Mouse (Mus musculus) forebrain, embryonic 10.5 days (tissue): ENCODE data around the gene Cmbl. TPM values are rescaled to one million over a fixed set of nuclear protein-coding genes. Genes with fewer than 3 reads are reported as not detected.

Experiments
- DNase-seq: peaks from one replicate; pipeline ENCODE4 v3.0.0-alpha.2; 2017; ENCODE audit warnings: low spot score; ENCODE audit errors: extremely low spot score
- H3K27ac ChIP-seq: fragments of 300-500 bp; sonication (generic); 2 replicates; pipeline ENCODE4 v1.5.1; 2016; ENCODE audit warnings: mild to moderate bottlenecking
- H3K27me3 ChIP-seq: fragments of 300-500 bp; sonication (generic); 2 replicates; pipeline ENCODE4 v1.6.1; 2016; ENCODE audit warnings: mild to moderate bottlenecking; ENCODE audit not compliant: poor library complexity, severe bottlenecking
- H3K36me3 ChIP-seq: fragments of 300-500 bp; sonication (generic); replicated peaks from 2 replicates; pipeline ENCODE4 v1.6.1; 2016; ENCODE audit warnings: mild to moderate bottlenecking, moderate library complexity
- H3K4me1 ChIP-seq: fragments of 300-500 bp; sonication (generic); 2 replicates; pipeline ENCODE4 v1.6.1; 2016
- H3K4me3 ChIP-seq: fragments of 300-500 bp; sonication (generic); 2 replicates; pipeline ENCODE4 v1.5.1; 2016; ENCODE audit warnings: mild to moderate bottlenecking, moderate library complexity
- H3K9me3 ChIP-seq: fragments of 300-500 bp; sonication (generic); 2 replicates; pipeline ENCODE4 v1.6.1; 2016; ENCODE audit warnings: mild to moderate bottlenecking, moderate library complexity
- WGBS: fragments of 180-500 bp; shearing (Covaris S2); methylation state at CpG from one replicate; pipeline ENCODE4 v1.1.7; 2016; 5-methylcytosine and 5-hydroxymethylcytosine counted together
- polyA plus RNA-seq: library from polyadenylated mRNA; unstranded; fragments of >200 nt; fragmentation: Nextera tagmentation; extraction: Ambion mirVana; gene quantifications from 2 replicates; pipeline ENCODE4 v1.2.1, GENCODE M21; 2016

Gene Cmbl
- polyA plus RNA-seq, 1 experiment from 2014 or later = 1.9 TPM

DNA sequence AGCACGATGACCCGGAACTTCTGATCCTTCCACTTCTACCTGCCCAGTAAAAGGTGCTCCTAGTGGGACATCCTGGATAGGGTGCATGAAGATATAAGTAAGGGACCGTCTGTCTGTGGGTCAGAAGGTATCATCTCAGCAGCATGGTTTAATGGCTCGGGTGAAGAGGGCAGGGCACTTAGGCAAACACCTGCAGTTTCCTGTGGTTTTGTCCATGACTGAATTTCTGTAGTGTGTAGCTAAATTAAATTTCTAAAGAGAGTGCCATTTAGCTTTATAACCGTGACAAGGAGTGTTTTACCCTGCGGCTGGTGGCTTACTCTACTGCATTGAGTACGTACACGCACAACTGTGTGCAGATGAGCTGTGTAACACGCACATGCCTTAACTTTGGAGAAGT is 52.1 kb downstream of the Cmbl start:
- 95% methylated on average over 9 of the region's 9 CpGs for WGBS
- Histone ChIP-seq H3K9me3 (no peaks in the 10 kb centered on the region), H3K27ac (no peak overlapping the region), H3K4me1 (no peaks in the 10 kb centered on the region), H3K27me3 (no peaks in the 10 kb centered on the region), H3K4me3 (no peak overlapping the region), H3K36me3 (peaks cover 71% of the 10 kb centered on the region)
- no peak for DNase-seq

DNA sequence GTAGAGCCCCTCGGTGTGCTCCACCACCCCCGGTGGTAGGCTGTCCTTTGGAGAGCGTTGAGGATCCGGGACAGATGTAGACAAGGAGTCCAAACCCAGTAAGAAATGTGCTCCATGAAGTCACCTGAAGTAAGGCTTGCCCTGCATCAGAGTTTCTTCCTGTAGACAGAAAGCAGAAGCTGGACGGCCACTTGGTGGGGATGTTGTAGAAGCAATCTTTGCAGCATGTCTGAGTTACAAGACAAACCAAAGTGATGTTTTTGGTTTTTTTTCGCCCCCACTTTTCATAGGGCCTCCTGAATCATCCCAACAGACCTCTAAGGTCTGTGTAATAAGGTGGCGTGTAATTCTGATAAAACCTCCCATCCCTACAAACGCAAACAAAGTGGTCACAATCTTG is 54.3 kb downstream of the Cmbl start:
- DNase-seq = no peak
- H3K36me3 ChIP-seq = peaks cover 75% of the 10 kb centered on the region
- H3K9me3 ChIP-seq = no peaks in the 10 kb centered on the region
- no peaks in the 10 kb centered on the region for H3K27me3 ChIP-seq
- H3K4me1 ChIP-seq = no peaks in the 10 kb centered on the region
- no peak overlapping the region for H3K27ac ChIP-seq
- 95% methylated on average over 8 of the region's 8 CpGs for WGBS
- H3K4me3 ChIP-seq = no peak overlapping the region

DNA sequence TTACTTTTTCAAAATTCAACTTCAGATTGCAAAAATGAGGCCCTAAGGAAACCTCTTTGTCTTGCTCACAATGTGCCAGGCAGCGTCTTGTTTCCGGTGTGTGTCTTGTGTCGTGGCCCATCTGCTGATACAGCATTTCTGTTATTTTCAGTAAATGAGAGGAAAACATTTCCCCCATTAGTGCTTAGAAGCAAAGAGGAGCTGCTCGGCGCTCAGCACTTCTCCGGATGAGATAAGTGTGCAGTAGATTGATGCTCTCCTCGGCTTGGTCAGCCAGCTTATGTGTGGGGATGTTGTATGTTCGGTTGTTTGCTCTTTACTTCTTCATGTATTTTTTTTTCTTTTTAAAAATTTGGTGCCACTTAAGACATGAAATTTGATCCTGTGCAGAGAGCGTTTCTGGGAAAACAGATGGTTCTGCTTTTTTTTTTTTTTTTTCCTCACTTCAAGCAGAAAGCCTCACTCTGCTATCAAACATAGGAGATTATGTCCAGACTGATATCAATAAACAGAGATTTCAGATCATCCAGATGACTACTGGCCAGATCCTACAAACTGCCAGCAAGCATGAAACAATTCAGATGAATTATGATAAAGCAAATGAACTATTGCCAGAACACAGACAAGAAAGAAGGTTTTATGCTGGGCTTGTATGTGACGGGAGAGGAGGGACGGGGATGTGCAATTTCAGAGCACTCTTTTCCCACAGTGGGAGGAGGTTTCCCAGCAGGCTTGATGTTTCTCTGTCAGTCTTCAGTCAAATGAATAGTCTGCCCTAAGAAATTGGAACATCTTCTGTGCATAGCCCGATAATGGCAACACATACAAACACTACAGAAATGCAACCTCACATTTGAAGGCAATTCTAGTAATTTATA is 62.3 kb downstream of the Cmbl start:
- no peak overlapping the region for H3K4me3 ChIP-seq
- peaks cover 27% of the 10 kb centered on the region for H3K4me1 ChIP-seq
- no peaks in the 10 kb centered on the region for H3K27me3 ChIP-seq
- H3K27ac ChIP-seq = peak overlapping the region; percentile 26; the same call in 1 of the 2 replicates
- 71% methylated on average over 12 of the region's 12 CpGs for WGBS
- no peaks in the 10 kb centered on the region for H3K9me3 ChIP-seq
- DNase-seq = no peak
- peaks cover 15% of the 10 kb centered on the region for H3K36me3 ChIP-seq

DNA sequence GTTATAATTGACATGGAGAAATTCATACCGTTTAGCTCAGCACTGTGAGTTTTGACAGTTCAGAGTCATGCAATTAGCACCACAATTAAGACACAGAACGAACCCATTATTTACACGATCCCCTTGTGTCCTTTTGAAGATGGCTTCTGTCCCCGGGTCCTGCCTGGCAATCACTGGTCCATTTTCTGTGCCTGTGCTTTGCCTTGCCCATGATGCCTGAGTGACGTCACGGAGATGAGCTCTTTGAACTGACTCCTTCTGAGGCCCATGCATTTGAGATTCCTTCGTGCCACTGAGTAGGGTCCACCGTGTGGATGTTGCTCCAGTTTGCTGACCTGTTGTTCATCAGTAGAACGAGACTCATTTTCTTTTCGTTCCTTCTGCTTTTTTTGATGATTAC is 63.0 kb downstream of the Cmbl start:
- no peak for DNase-seq
- peaks cover 10% of the 10 kb centered on the region; the same call in 1 of the 2 replicates for H3K36me3 ChIP-seq
- WGBS = 79% methylated on average over 10 of the region's 10 CpGs
- no peaks in the 10 kb centered on the region for H3K27me3 ChIP-seq
- H3K4me1 ChIP-seq = peaks cover 27% of the 10 kb centered on the region
- H3K4me3 ChIP-seq = no peak overlapping the region
- H3K27ac ChIP-seq = no peak overlapping the region
- no peaks in the 10 kb centered on the region for H3K9me3 ChIP-seq

DNA sequence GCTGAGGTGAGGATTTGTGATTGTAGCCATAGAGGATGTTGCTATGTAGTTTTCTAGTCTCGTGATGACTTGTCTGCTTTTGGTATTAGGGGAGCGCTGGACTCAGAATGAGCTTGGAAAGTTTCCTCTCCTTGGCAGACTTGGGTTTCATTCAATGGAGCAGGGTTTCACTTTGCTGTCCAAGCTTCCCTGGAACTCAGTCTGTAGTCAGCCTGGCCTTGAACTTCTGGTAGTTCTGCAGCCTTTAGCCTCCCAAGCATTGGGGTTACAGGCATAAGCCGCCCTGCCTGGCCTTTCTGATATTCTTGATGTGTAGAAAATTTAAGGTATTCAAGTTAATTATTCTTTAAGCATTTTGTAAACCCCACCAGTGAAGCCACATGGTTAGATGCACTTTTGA is 64.4 kb downstream of the Cmbl start:
- Histone ChIP-seq H3K36me3 (no peaks in the 10 kb centered on the region), H3K27me3 (no peaks in the 10 kb centered on the region), H3K27ac (no peak overlapping the region), H3K4me3 (no peak overlapping the region), H3K4me1 (peaks cover 27% of the 10 kb centered on the region), H3K9me3 (no peaks in the 10 kb centered on the region)
- no peak for DNase-seq
- WGBS = 94% methylated on average over 3 of the region's 3 CpGs

DNA sequence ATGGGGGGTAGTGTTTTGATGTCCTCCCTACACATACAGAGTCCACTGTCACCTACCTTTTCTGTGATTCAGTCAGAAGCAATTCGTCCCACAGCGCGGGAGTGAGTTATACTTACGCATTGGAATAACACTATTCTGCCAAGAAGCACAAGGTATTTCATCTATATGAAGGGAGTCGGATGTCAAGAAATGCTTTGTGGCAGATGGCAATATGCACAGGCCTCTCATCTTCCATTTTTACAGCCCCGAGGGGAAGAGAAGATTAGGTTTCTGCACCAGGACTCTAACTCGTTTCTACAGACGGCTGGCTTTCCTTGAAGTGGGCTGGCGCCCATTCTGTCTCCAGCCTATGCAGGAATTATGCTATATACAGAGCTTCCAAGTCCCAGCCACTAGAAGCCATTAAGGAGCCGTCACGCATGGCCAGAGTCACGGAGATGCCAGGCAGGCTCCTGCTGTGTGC is 66.2 kb downstream of the Cmbl start:
- H3K27ac ChIP-seq = no peak overlapping the region
- 78% methylated on average over 12 of the region's 12 CpGs for WGBS
- DNase-seq = no peak

DNA sequence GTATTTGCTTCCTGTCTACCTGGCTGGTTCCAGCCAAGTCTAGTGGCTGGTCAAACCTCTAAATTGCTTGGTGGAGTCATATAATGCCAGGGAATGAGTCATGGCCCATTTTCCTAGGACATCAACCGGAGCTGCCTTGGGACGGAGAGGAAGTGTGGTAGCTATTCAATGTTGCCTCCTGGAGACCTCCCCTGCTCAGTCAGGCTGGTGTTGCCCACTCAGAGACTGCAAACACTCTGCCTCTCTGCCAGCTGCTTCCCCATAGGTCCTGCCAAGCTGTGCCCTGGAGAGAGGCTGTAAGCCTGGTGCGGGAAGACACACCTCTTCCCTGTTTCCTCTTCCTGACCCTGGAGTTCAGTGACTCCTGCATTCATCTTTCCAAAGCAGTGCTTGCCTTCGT is 67.3 kb downstream of the Cmbl start:
- Histone ChIP-seq H3K27ac (no peak overlapping the region), H3K4me1 (peaks cover 20% of the 10 kb centered on the region), H3K36me3 (no peaks in the 10 kb centered on the region), H3K4me3 (no peak overlapping the region), H3K27me3 (no peaks in the 10 kb centered on the region), H3K9me3 (no peaks in the 10 kb centered on the region)
- 92% methylated on average over 4 of the region's 4 CpGs for WGBS
- no peak for DNase-seq

More for the DNA sequence above, 66.2 kb downstream of the Cmbl start:
- Histone ChIP-seq H3K27me3 (no peaks in the 10 kb centered on the region), H3K4me3 (no peak overlapping the region), H3K36me3 (no peaks in the 10 kb centered on the region), H3K9me3 (no peaks in the 10 kb centered on the region), H3K4me1 (peaks cover 27% of the 10 kb centered on the region)

DNA sequence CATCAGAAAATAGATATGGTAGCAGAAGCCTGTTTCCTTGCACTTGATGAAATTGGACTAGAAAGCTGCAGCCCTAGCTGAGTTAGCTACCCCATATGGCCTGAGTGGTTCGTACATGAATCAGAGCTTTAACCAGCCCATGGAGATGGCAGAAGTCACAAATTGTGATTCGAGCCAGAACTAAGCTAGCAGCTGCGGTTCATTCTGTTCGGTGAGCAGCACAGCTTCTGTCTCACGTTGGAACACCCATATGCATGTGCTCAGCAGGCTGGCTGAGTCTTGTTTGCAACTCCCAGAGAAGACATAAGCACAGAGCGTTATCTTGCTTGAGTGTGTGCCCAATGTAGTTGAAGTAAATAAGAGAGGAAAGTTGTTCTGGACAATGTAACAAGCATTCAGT is 69.4 kb downstream of the Cmbl start:
- no peaks in the 10 kb centered on the region for H3K36me3 ChIP-seq
- 94% methylated on average over 6 of the region's 6 CpGs for WGBS
- H3K4me1 ChIP-seq = peaks cover 9% of the 10 kb centered on the region
- H3K27ac ChIP-seq = no peak overlapping the region
- H3K27me3 ChIP-seq = no peaks in the 10 kb centered on the region
- H3K4me3 ChIP-seq = no peak overlapping the region
- DNase-seq = no peak
- H3K9me3 ChIP-seq = no peaks in the 10 kb centered on the region

DNA sequence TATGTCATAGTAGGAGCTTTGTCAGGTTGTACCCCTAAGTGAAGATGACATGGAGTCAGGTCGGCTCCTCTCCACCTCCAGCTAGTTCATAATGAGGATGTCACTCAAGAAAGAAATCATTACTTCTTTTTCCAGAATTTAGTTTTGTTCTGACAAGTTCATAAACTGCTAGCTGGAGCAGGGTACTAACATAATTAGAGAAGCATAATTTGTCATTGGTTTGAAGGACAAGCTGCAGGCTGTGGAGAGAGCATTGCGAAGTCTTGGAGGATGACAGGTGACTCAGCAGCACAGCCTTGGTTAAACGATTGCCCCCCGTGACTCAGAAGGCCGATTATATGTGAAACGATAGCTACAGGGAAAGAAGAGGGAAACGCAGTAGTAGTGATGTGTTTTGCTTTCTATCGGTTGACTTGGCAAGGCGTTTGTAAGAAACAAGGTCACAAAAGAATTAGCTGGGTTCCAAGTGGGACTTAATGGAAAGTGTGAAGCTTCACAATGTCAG is 71.0 kb downstream of the Cmbl start:
- Histone ChIP-seq H3K9me3 (no peaks in the 10 kb centered on the region), H3K27ac (no peak overlapping the region)
- 91% methylated on average over 9 of the region's 9 CpGs for WGBS

More for the DNA sequence above, 71.0 kb downstream of the Cmbl start:
- H3K4me3 ChIP-seq = no peak overlapping the region
- no peak for DNase-seq
- H3K36me3 ChIP-seq = no peaks in the 10 kb centered on the region
- peaks cover 9% of the 10 kb centered on the region for H3K4me1 ChIP-seq
- H3K27me3 ChIP-seq = no peaks in the 10 kb centered on the region

Other genes starting within 250 kb of the Cmbl start
- gene Ankrd33b, start 197.7 kb upstream of the Cmbl start, polyA plus RNA-seq = 0.30 and 0.50 TPM in 2 replicates
- 3.3 and 4.3 TPM in 2 replicates for gene Ropn1l, start 111.7 kb upstream of the Cmbl start, polyA plus RNA-seq
- 44.0 and 44.9 TPM in 2 replicates for gene March6, start 34.3 kb upstream of the Cmbl start, polyA plus RNA-seq
- 803 and 810 TPM in 2 replicates for gene Cct5, start 36.4 kb downstream of the Cmbl start, polyA plus RNA-seq
- 15.8 and 16.6 TPM in 2 replicates for gene Fam173b, start 36.5 kb downstream of the Cmbl start, polyA plus RNA-seq